Mouse (Mus musculus): ENCODE measurements around the gene Vhl.

GRCm38 (mm10) chr6:113623941-113624751 is at the start of gene Vhl:
- TF ChIP-seq CTCF (IDR thresholded peaks at IDR 0.05; ENCODE audit: extremely low read depth, insufficient read depth, low read length): no peak
- peak; percentile 26; the same call in 1 of the 2 replicates for TF ChIP-seq POLR2A (IDR thresholded peaks at IDR 0.05; ENCODE audit: extremely low read depth, insufficient read depth, low read length)

Data from cortical plate, adult 2 months (tissue).